Mouse (Mus musculus) embryonic facial prominence, embryonic 10.5 days (tissue): ENCODE measurements around the gene Aacs. TPM values are rescaled to one million over a fixed set of nuclear protein-coding genes. Genes with fewer than 3 reads are reported as not detected.

ENCODE experiments used
- DNase-seq: peaks from one replicate; pipeline ENCODE4 v3.0.0-alpha.2; 2017; ENCODE audit warnings: low spot score
- H3K27ac ChIP-seq: fragments of 300-500 bp; sonication (generic); replicated peaks from 2 replicates; pipeline ENCODE4 v1.5.1; 2016; ENCODE audit warnings: mild to moderate bottlenecking
- H3K27me3 ChIP-seq: fragments of 300-500 bp; sonication (generic); replicated peaks from 2 replicates; pipeline ENCODE4 v1.6.1; 2016; ENCODE audit warnings: low read depth, mild to moderate bottlenecking; ENCODE audit not compliant: poor library complexity, severe bottlenecking
- H3K36me3 ChIP-seq: fragments of 300-500 bp; sonication (generic); replicated peaks from 2 replicates; pipeline ENCODE4 v1.6.1; 2016; ENCODE audit warnings: mild to moderate bottlenecking, moderate library complexity
- H3K4me1 ChIP-seq: fragments of 300-500 bp; sonication (generic); 2 replicates; pipeline ENCODE4 v1.6.1; 2016
- H3K4me3 ChIP-seq: fragments of 300-500 bp; sonication (generic); 2 replicates; pipeline ENCODE4 v1.5.1; 2016; ENCODE audit warnings: mild to moderate bottlenecking, moderate library complexity
- H3K9me3 ChIP-seq: fragments of 300-500 bp; sonication (generic); 2 replicates; pipeline ENCODE4 v1.6.1; 2016; ENCODE audit warnings: mild to moderate bottlenecking
- WGBS: fragments of 180-500 bp; shearing (Covaris S2); methylation state at CpG from one replicate; pipeline ENCODE4 v1.1.7; 2016; 5-methylcytosine and 5-hydroxymethylcytosine counted together
- polyA plus RNA-seq: library from polyadenylated mRNA; unstranded; fragments of >200 nt; fragmentation: Nextera tagmentation; extraction: Ambion mirVana; gene quantifications from 2 replicates; pipeline ENCODE4 v1.2.1, GENCODE M21; 2016

Gene Aacs
- polyA plus RNA-seq, 1 experiment from 2014 or later, result 51.2 TPM

DNA sequence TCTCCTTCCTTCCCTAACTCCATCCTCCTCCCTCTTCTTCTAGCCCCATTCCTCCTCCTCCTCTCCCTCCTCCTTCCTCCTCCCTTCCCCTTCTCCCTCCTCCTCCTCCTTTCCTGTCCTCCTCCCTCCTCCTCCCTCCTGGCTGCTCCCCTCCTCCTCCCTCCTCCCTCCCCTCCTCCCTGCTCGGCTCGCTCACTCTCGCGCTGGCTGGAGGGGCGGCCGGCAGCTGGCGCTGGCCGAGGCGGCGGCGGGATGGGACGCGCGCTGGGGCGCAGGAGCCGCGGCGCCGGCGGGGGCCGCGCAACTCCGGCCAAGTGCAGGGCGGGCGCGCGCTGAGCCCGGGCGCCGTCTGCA lies 56.6 kb downstream of the Aacs start:
- 0 out of 2 replicates have a peak, but pooled peaks cover 2% of the 10 kb centered on the region for H3K9me3 ChIP-seq
- 4% methylated on average over 30 of the region's 30 CpGs for whole genome bisulfite sequencing
- H3K27me3 ChIP-seq, result peaks cover 96% of the 10 kb centered on the region

DNA sequence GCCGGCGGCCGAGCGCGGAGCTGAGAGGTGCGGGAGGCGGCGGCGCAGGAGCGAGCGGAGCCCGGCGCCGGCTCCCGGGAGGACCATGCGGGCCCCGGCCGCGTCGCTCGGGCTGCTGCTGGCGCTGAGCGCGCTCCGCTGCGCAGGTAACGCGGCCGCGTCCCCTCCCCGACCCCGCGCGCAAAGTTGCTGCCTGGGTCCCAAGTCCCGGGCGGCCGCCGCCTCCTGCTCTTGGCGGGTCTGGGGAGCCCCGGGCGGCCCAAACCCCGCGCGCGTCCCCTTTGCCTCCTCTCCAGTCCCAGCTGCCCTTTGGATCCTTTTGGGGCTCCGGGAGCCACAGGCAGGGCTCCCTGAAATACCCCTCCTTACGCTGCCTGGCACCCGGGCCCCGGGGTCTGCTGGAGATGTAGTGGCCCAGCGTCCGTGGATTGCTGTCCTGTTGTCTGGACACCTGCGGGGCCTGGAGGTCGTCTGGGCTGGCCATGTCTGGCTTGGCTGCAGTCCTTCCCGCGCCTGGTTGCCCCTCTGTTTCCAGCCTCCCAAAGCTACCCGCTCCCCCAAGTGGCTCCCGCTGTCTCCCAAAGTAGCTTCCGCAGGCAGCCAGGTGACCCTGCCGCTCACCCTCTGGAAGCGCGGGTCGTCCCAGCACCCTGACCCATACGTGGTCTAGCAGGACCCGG lies 57.1 kb downstream of the Aacs start:
- no peaks in the 10 kb centered on the region for H3K36me3 ChIP-seq
- peaks cover 40% of the 10 kb centered on the region for H3K4me1 ChIP-seq
- peak overlapping the region; percentile 66 for H3K4me3 ChIP-seq
- WGBS, result 1% methylated on average over 64 of the region's 64 CpGs
- peaks cover 99% of the 10 kb centered on the region for H3K27me3 ChIP-seq
- DNase-seq, result peak; percentile 34
- H3K9me3 ChIP-seq, result 0 out of 2 replicates have a peak, but pooled peaks cover 2% of the 10 kb centered on the region
- H3K27ac ChIP-seq, result peak overlapping the region; percentile 69

More for the DNA sequence above, 56.6 kb downstream of the Aacs start:
- peaks cover 40% of the 10 kb centered on the region for H3K4me1 ChIP-seq
- no peaks in the 10 kb centered on the region for H3K36me3 ChIP-seq
- peak overlapping the region; percentile 66 for H3K4me3 ChIP-seq
- peak; percentile 82 for DNase-seq
- H3K27ac ChIP-seq, result peak overlapping the region; percentile 69; the same call in 1 of the 2 replicates

DNA sequence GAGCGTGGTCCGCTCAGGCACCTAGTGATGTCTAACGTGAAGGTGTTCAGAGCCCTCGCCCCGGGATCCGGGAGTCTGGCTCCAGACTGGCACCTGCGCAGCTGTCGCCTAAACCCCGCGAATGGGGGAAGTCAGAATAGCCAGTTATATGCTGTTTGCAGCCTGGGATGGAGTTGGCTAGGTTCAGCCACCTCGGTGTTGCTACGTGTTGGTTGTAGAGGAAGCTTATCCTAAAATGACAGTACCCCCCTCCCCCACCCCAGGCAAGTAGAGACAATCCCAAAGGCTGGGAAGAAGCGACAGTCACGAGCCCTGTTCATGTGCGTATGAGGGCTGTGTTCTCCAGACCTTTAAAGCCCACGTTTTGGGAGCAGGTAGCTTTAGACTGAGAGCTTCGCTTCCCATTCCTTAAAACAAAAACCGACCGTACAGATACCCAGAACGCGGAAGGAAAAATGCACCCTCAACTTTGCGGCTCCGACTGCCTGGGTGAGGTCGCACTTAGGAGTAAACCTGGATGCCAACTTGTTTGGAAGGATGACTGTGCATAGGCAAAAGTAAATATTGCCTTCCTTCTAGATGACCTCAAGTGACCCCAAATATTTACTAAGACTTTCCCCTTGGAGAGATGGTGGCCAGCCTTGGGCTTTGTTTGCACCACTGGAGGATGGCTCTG lies 57.7 kb downstream of the Aacs start:
- H3K4me3 ChIP-seq, result peak overlapping the region; percentile 66
- H3K27ac ChIP-seq, result no peak overlapping the region; the same call in 1 of the 2 replicates
- H3K9me3 ChIP-seq, result 0 out of 2 replicates have a peak, but pooled peaks cover 2% of the 10 kb centered on the region
- H3K27me3 ChIP-seq, result peaks cover 95% of the 10 kb centered on the region
- no peaks in the 10 kb centered on the region for H3K36me3 ChIP-seq
- WGBS, result 2% methylated on average over 24 of the region's 24 CpGs
- no peak for DNase-seq
- peaks cover 40% of the 10 kb centered on the region for H3K4me1 ChIP-seq

DNA sequence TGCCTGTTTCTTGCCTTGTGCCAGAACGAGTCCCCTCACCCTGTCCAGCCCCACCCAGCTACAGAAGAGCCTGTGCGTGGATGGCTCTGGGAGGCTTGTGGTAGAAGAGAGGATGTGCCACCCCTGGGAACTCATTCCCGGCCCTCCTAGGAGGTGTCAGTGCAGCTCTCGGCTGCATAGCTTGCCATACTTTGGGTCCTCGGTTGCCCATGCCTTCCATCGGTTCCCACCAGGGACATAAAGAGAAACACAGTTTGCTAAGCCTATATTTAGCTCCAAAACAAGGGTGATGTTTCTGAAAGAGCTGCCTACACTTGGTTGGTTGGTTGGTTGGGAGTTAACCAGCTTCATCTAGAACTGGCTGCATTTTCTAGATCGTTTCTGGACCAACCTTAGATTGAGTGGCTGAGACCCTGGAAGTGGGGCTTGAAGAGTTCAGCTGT lies 58.6 kb downstream of the Aacs start:
- H3K27ac ChIP-seq, result no peak overlapping the region
- peak overlapping the region; percentile 66 for H3K4me3 ChIP-seq
- H3K27me3 ChIP-seq, result peaks cover 90% of the 10 kb centered on the region
- H3K4me1 ChIP-seq, result peaks cover 40% of the 10 kb centered on the region
- no peaks in the 10 kb centered on the region for H3K36me3 ChIP-seq
- H3K9me3 ChIP-seq, result 0 out of 2 replicates have a peak, but pooled peaks cover 2% of the 10 kb centered on the region
- no peak for DNase-seq
- WGBS, result 10% methylated on average over 7 of the region's 7 CpGs

DNA sequence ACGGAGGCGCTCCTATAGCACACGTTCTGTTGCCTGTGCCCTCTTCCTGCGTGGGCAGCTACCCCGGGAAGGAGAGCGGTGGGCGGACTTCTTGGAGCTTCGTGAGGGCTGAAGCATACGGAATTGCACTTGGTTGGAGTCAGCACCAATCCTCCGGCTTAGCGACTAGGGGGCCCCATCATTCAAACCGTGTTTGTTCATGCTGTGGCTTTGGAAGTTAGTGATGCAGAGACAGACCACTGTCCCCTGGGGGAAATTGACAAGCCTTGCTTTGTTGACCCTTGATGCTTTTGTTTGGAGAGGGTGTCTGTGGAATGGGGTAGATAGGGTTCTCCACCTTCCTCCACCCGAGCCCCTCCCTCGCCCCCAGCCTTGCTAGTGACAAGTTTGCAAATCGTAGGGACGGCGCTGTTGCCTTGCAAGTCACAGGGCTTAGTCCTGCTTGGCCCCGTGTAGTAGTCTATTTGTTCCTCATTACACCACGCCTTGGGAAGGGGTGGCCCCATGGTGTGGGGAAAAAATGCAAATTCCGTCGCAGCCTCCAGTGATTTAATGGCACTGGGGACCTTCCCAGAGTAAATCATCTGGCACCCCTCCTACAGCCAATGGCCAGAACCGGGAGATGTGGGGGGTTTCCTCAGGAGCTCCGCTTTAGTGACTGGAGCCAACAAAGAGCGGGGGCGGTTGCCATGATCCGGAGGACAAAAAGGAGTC lies 59.2 kb downstream of the Aacs start:
- Histone ChIP-seq H3K27me3 (peaks cover 89% of the 10 kb centered on the region), H3K4me1 (peaks cover 40% of the 10 kb centered on the region), H3K36me3 (no peaks in the 10 kb centered on the region), H3K9me3 (0 out of 2 replicates have a peak, but pooled peaks cover 2% of the 10 kb centered on the region), H3K4me3 (peak overlapping the region; percentile 31), H3K27ac (no peak overlapping the region)
- peak; percentile 32 for DNase-seq
- WGBS, result under 1% methylated on average over 26 of the region's 26 CpGs

DNA sequence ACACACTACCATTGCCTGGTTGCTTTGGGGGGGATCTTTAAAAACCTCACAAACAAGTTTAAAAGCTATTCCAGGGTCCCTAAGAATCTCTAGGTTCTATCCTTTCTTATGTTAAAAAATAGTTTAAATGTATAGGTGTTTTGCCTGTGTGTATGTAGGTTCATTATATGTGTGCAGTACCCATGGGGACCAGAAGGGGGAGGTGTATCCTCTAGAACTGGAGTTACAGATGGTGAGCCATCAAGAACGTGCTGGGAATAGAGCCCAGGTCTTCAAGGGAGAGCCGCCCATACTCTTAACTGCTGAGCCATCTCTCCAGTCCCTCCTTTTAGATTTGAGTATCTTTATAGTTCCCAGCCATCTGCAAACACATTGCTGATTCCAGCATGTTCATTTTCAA lies 69.5 kb downstream of the Aacs start:
- no peaks in the 10 kb centered on the region for H3K36me3 ChIP-seq
- H3K27me3 ChIP-seq, result peaks cover 51% of the 10 kb centered on the region
- no peak for DNase-seq
- WGBS, result 87% methylated on average over 2 of the region's 2 CpGs
- peaks cover 30% of the 10 kb centered on the region for H3K4me1 ChIP-seq
- 0 out of 2 replicates have a peak, but pooled peaks cover 4% of the 10 kb centered on the region for H3K9me3 ChIP-seq
- no peak overlapping the region for H3K4me3 ChIP-seq
- H3K27ac ChIP-seq, result no peak overlapping the region

DNA sequence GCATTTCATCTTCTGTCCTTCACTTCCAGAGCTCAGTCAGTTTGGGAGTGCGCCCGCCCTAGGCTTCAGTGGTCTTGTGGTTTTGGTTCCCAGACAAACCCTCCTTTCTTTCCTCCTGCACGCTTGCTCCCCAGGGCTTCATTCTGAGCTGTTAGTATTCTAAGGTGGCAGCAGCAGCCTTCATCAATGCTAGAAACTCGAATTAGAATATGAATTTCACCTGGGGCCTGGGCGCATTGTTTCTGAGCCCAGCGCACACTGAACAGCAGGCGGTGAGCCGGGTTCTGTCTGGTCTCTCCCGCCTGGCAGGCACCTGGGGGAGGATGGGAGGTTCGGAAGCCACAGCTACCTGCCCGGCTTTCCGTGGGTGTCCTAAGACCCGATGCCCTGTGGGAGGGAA lies 70.7 kb downstream of the Aacs start:
- Histone ChIP-seq H3K9me3 (0 out of 2 replicates have a peak, but pooled peaks cover 4% of the 10 kb centered on the region), H3K27ac (no peak overlapping the region), H3K36me3 (no peaks in the 10 kb centered on the region), H3K4me3 (no peak overlapping the region), H3K27me3 (peaks cover 52% of the 10 kb centered on the region), H3K4me1 (peaks cover 31% of the 10 kb centered on the region)
- WGBS, result 13% methylated on average over 13 of the region's 13 CpGs
- DNase-seq, result no peak

DNA sequence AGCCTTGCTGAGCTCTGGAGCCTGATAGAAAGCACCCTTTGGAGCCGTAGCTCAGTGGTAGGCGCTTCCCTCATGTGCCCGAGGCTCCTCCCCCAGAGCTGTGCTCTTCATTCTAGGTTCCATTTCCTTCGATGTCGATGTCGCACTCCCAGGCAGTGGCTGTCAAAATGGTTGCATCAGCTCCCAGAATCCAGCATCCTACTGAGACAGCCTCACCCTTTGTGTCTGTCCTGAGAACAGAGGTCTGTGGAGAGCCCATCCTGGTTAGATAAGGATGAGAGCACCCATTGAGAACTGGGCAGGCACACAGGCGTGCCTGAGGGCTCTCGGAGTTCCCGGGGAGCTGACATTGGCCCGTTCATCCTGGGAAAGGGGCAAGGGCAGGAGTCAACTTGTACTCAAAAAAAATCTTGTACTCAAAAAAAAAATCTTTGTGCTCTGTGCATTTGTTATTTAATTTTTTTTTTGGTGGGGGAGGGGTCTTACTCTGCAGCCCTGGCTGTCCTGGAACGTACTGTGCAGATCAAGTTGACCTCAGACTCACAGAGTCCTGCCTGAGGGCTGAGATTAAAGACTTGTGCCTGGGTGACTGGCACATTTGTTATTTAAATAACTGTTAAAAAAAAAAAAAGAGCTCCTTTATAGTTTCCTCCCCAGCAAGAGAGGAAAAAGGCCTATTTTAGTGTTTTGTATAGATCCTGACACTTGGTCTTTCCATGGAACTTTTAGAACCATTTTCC lies 74.3 kb downstream of the Aacs start:
- Histone ChIP-seq H3K27ac (no peak overlapping the region), H3K4me3 (0 out of 2 replicates have a peak overlapping the region, but pooled peaks have one; percentile 23)
- WGBS, result 13% methylated on average over 11 of the region's 11 CpGs

DNA sequence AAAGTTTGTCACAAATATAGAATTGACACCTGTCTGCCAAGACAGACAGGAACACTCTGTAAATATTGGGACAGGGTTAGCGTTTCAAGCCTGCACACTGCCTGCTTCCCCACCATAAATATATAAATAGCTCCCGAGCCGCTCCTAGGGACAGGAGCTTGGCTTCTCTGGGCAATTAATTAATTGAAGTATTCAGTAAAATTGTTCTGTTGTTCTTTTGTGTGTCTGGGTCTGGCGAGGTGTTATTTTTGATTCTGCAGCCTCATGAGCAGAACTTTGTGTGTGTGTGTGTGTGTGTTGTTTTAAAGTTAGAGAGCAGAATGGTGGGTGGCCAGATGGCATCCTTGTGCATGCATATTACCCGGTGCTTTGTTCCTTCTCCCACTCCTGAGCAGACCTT lies 80.1 kb downstream of the Aacs start:
- Histone ChIP-seq H3K4me1 (no peaks in the 10 kb centered on the region), H3K27me3 (no peaks in the 10 kb centered on the region), H3K27ac (no peak overlapping the region), H3K9me3 (no peaks in the 10 kb centered on the region; the same call in 1 of the 2 replicates), H3K4me3 (no peak overlapping the region), H3K36me3 (no peaks in the 10 kb centered on the region)
- no peak for DNase-seq
- WGBS, result 83% methylated on average over 5 of the region's 5 CpGs

More for the DNA sequence above, 74.3 kb downstream of the Aacs start:
- Histone ChIP-seq H3K36me3 (no peaks in the 10 kb centered on the region), H3K4me1 (peaks cover 23% of the 10 kb centered on the region), H3K9me3 (0 out of 2 replicates have a peak, but pooled peaks cover 3% of the 10 kb centered on the region), H3K27me3 (peaks cover 52% of the 10 kb centered on the region)
- no peak for DNase-seq

DNA sequence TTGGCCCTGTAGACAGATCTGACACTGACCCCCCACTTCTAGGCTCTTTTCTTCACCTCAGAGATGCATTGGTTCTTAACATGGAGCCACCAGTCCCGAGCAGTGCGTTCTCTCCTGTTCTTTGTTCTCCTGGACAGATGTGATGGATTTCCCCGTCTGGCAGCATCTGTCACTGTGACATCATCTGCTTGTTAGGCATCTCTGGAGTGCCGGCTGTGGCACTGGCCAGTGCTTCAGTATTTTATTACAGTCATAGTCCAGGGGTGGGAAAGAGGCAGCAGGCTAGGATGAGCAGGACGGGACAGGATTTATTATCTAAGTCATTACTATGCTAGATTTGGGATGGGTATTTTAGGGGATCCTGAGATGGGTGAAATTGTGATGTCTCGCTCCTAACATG lies 87.9 kb downstream of the Aacs start:
- no peaks in the 10 kb centered on the region for H3K4me1 ChIP-seq
- DNase-seq, result no peak
- H3K9me3 ChIP-seq, result peaks cover 10% of the 10 kb centered on the region
- no peaks in the 10 kb centered on the region for H3K27me3 ChIP-seq
- 70% methylated on average over 6 of the region's 6 CpGs for WGBS
- H3K27ac ChIP-seq, result no peak overlapping the region
- no peaks in the 10 kb centered on the region for H3K36me3 ChIP-seq
- no peak overlapping the region for H3K4me3 ChIP-seq

DNA sequence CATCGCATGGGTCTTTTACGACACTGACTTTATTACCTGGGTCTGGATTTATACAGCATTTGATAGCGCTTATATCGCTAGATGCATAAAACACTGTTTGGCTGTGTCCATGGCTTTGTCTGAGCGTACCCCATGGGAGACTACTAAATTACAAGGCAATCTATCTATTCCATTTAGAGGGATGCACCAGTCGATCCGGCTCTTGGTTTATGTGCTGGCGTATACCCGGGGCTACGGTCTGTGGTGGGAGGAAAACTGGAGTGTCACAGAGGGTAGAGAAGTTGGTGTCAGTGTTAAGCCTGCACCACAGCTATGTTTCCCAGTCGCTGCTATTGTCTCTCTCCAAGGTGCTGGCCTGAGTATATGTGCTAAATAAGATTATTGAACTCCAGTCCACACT lies 90.1 kb downstream of the Aacs start:
- Histone ChIP-seq H3K4me3 (no peak overlapping the region), H3K36me3 (no peaks in the 10 kb centered on the region), H3K27ac (no peak overlapping the region), H3K27me3 (no peaks in the 10 kb centered on the region), H3K9me3 (peaks cover 10% of the 10 kb centered on the region), H3K4me1 (no peaks in the 10 kb centered on the region)
- WGBS, result 85% methylated on average over 11 of the region's 11 CpGs
- no peak for DNase-seq
